Comparison of ENCODE assay signal across 8 mouse cellular contexts in the genomic region with DNA sequence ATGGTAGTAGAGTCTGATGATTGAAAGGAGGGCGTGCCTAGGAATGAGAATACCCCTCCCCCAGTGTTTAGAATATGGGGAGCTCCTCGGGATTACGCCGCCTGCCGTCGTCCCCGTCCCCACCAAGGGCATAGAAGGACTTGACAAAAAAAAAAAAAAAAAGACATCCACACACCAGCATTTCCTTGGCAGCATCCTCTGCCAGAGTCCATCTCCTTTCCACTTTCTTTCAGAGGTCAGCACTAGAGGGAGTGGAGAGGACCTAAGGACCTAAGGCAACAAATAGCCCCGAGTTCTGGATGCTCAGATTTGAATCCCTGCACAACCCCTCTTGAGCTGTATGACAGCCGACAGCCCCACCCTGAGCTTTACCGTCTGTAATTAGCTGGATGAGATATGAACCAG. TPM values are rescaled to one million over a fixed set of nuclear protein-coding genes. Genes with fewer than 3 reads are reported as not detected.
DNase-seq lines count a peak whose midpoint lies in the region; ATAC-seq and TF ChIP-seq lines count a peak whose summit lies in the region.

No protein-coding gene starts in this region.

- TF ChIP-seq POLR2A in heart, adult 2 months (IDR thresholded peaks at IDR 0.05; ENCODE audit: insufficient read depth, low read depth, low read length), result no peak

- H3K79me2 ChIP-seq in heart, adult 2 months (replicated peaks; ENCODE audit: control insufficient read depth, insufficient read depth, low read length), result peaks cover 5% of the 10 kb centered on the region; the same call in 1 of the 2 replicates

- no peaks in the 10 kb centered on the region for H3K9me3 ChIP-seq in embryonic facial prominence, embryonic 10.5 days
- no peaks in the 10 kb centered on the region for H3K9me3 ChIP-seq in kidney, embryonic 16.5 days (ENCODE audit: low read length)
- H3K9me3 ChIP-seq in midbrain, embryonic 16.5 days (replicated peaks; ENCODE audit: control insufficient read depth, low read length, poor library complexity, severe bottlenecking), result no peaks in the 10 kb centered on the region

- peak; percentile 29; the same call in 1 of the 2 replicates for TF ChIP-seq CTCF in heart, adult 2 months (IDR thresholded peaks at IDR 0.05)

- peaks cover 4% of the 10 kb centered on the region for H3K36me3 ChIP-seq in heart, adult 2 months (ENCODE audit: control insufficient read depth, insufficient read depth, low read length)
- H3K36me3 ChIP-seq in embryonic facial prominence, embryonic 10.5 days (replicated peaks), result 0 out of 2 replicates have a peak, but pooled peaks cover 2% of the 10 kb centered on the region
- H3K36me3 ChIP-seq in kidney, embryonic 16.5 days (ENCODE audit: insufficient read depth, low read length), result no peaks in the 10 kb centered on the region
- H3K36me3 ChIP-seq in midbrain, embryonic 16.5 days (ENCODE audit: control insufficient read depth, insufficient read depth, low read length), result no peaks in the 10 kb centered on the region

- H3K9ac ChIP-seq in heart, adult 2 months (ENCODE audit: low read depth, low read length), result no peak overlapping the region
- no peak overlapping the region for H3K9ac ChIP-seq in kidney, embryonic 16.5 days (replicated peaks; ENCODE audit: low read length)
- no peak overlapping the region; the same call in 1 of the 2 replicates for H3K9ac ChIP-seq in midbrain, embryonic 16.5 days (ENCODE audit: low read depth, low read length)

- peak overlapping the region; percentile 93 for H3K4me2 ChIP-seq in kidney, embryonic 16.5 days (replicated peaks; ENCODE audit: low read depth, low read length)
- H3K4me2 ChIP-seq in midbrain, embryonic 16.5 days (ENCODE audit: low read length), result peak overlapping the region; percentile 97; the same call in 1 of the 2 replicates

- no peak for TF ChIP-seq EP300 in heart, adult 2 months (IDR thresholded peaks at IDR 0.05; ENCODE audit: insufficient read depth, low read depth, low read length)

- no peak overlapping the region for H3K4me3 ChIP-seq in heart, adult 2 months
- H3K4me3 ChIP-seq in embryonic facial prominence, embryonic 10.5 days, result peak overlapping the region; percentile 84; the same call in 1 of the 2 replicates
- peak overlapping the region; percentile 99; the same call in 1 of the 2 replicates for H3K4me3 ChIP-seq in kidney, embryonic 16.5 days (ENCODE audit: low read length)
- no peak overlapping the region for H3K4me3 ChIP-seq in midbrain, embryonic 16.5 days (ENCODE audit: low read depth, low read length)

- peaks cover 16% of the 10 kb centered on the region for H3K4me1 ChIP-seq in heart, adult 2 months (ENCODE audit: control insufficient read depth, insufficient read depth, low read length)
- H3K4me1 ChIP-seq in embryonic facial prominence, embryonic 10.5 days, result peaks cover 55% of the 10 kb centered on the region
- peaks cover 45% of the 10 kb centered on the region for H3K4me1 ChIP-seq in kidney, embryonic 16.5 days (ENCODE audit: insufficient read depth, low read length)
- H3K4me1 ChIP-seq in midbrain, embryonic 16.5 days (ENCODE audit: control insufficient read depth, insufficient read depth, low read length), result peaks cover 36% of the 10 kb centered on the region

- WGBS in heart, adult 2 months, result 6% methylated on average over 10 of the region's 10 CpGs
- WGBS in embryonic facial prominence, embryonic 10.5 days, result 1% methylated on average over 10 of the region's 10 CpGs
- WGBS in kidney, embryonic 16.5 days, result 11% methylated on average over 10 of the region's 10 CpGs
- 8% methylated on average over 10 of the region's 10 CpGs for WGBS in midbrain, embryonic 16.5 days

- intact Hi-C loops in heart, adult 2 months (cut with DNase I), result loop anchor here (1.0 kb wide), 1 partner anchor 10 kb away; no protein-coding TSS in a partner anchor
- intact Hi-C loops in heart, postnatal 14 days (cut with DNase I), result no loop called here

- ATAC-seq in kidney, embryonic 16.5 days (ENCODE audit: low FRiP score, low TSS enrichment), result no peak
- no peak for ATAC-seq in midbrain, embryonic 16.5 days
- ATAC-seq in megakaryocyte, adult 5-6 weeks (ENCODE audit: poor library complexity, severe bottlenecking), result no peak

- peak overlapping the region; percentile 98 for H3K27ac ChIP-seq in heart, adult 2 months
- H3K27ac ChIP-seq in embryonic facial prominence, embryonic 10.5 days (replicated peaks), result peak overlapping the region; percentile 97
- peak overlapping the region; percentile 98 for H3K27ac ChIP-seq in kidney, embryonic 16.5 days (ENCODE audit: low read length)
- peak overlapping the region; percentile 39; the same call in 1 of the 2 replicates for H3K27ac ChIP-seq in midbrain, embryonic 16.5 days (ENCODE audit: low read length)

- H3K27me3 ChIP-seq in heart, adult 2 months (ENCODE audit: control insufficient read depth, insufficient read depth, low read length), result no peaks in the 10 kb centered on the region
- H3K27me3 ChIP-seq in embryonic facial prominence, embryonic 10.5 days (replicated peaks; ENCODE audit: low read depth, poor library complexity, severe bottlenecking), result no peaks in the 10 kb centered on the region
- no peaks in the 10 kb centered on the region for H3K27me3 ChIP-seq in kidney, embryonic 16.5 days (ENCODE audit: insufficient read depth, low read length)
- H3K27me3 ChIP-seq in midbrain, embryonic 16.5 days (ENCODE audit: control insufficient read depth, insufficient read depth, low read depth, low read length), result no peaks in the 10 kb centered on the region

- DNase-seq in heart, adult 2 months, result no peak
- DNase-seq in heart, postnatal 14 days, result no peak
- DNase-seq in embryonic facial prominence, embryonic 10.5 days (ENCODE audit: low spot score), result no peak
- no peak for DNase-seq in right cerebral cortex, postnatal 25 days
- DNase-seq in right cerebral cortex, adult 2 months (ENCODE audit: low spot score in 2 of 2), result no peak

RNA-seq across cellular contexts. Expression of a gene that starts 1.6 kb away (rescaled TPM):
- total RNA-seq in heart, adult 2 months (2021), result 10 to 100 TPM; 39.2 to 46.3 TPM
- polyA plus RNA-seq in heart, adult 2 months (2012; rRNA removed), result 94.1 and 96.3 TPM in 2 replicates
- 10 to 100 TPM; 54.4 to 61.0 TPM for total RNA-seq in heart, postnatal 14 days (2021)
- polyA plus RNA-seq in embryonic facial prominence, embryonic 10.5 days (2016; fragmentation: Nextera tagmentation; extraction: Ambion mirVana), result 95.0 and 97.8 TPM in 2 replicates
- 57.0 and 88.2 TPM in 2 replicates for polyA plus RNA-seq in kidney, embryonic 16.5 days (2015; fragmentation: Nextera tagmentation; extraction: Ambion mirVana)
- polyA plus RNA-seq in midbrain, embryonic 16.5 days (2015; fragmentation: Nextera tagmentation; extraction: Ambion mirVana), result 88.1 and 107 TPM in 2 replicates
- 48.8 and 54.5 TPM in 2 replicates for total RNA-seq in megakaryocyte, adult 5-6 weeks (2015)
- 60.2 and 60.8 TPM in 2 replicates for total RNA-seq in megakaryocyte, adult 5-6 weeks (2017)

RNA-seq across cellular contexts. Expression of a gene that starts 1.9 kb away (rescaled TPM):
- 10 to 100 TPM; 15.0 to 18.3 TPM for total RNA-seq in heart, adult 2 months (2021)
- polyA plus RNA-seq in heart, adult 2 months (2012; rRNA removed), result 11.7 and 15.4 TPM in 2 replicates
- 10 to 100 TPM; 13.8 to 14.1 TPM for total RNA-seq in heart, postnatal 14 days (2021)
- polyA plus RNA-seq in embryonic facial prominence, embryonic 10.5 days (2016; fragmentation: Nextera tagmentation; extraction: Ambion mirVana), result 55.2 and 65.1 TPM in 2 replicates
- 34.2 and 36.2 TPM in 2 replicates for polyA plus RNA-seq in kidney, embryonic 16.5 days (2015; fragmentation: Nextera tagmentation; extraction: Ambion mirVana)
- polyA plus RNA-seq in midbrain, embryonic 16.5 days (2015; fragmentation: Nextera tagmentation; extraction: Ambion mirVana), result 19.9 and 20.0 TPM in 2 replicates
- total RNA-seq in megakaryocyte, adult 5-6 weeks (2015), result 14.1 and 30.8 TPM in 2 replicates
- 8.6 and 11.5 TPM in 2 replicates for total RNA-seq in megakaryocyte, adult 5-6 weeks (2017)

RNA-seq across cellular contexts. Expression of a gene that starts 29.0 kb away (rescaled TPM):
- total RNA-seq in heart, adult 2 months (2021), result 10 to 100 TPM; 19.1 to 21.1 TPM
- 6.5 and 7.8 TPM in 2 replicates for polyA plus RNA-seq in heart, adult 2 months (2012; rRNA removed)
- 10 to 100 TPM; 16.4 to 17.2 TPM for total RNA-seq in heart, postnatal 14 days (2021)
- polyA plus RNA-seq in embryonic facial prominence, embryonic 10.5 days (2016; fragmentation: Nextera tagmentation; extraction: Ambion mirVana), result 161 and 167 TPM in 2 replicates
- 85.7 and 93.2 TPM in 2 replicates for polyA plus RNA-seq in kidney, embryonic 16.5 days (2015; fragmentation: Nextera tagmentation; extraction: Ambion mirVana)
- 64.4 and 65.7 TPM in 2 replicates for polyA plus RNA-seq in midbrain, embryonic 16.5 days (2015; fragmentation: Nextera tagmentation; extraction: Ambion mirVana)
- total RNA-seq in megakaryocyte, adult 5-6 weeks (2015), result 16.4 and 19.7 TPM in 2 replicates
- 36.8 and 47.6 TPM in 2 replicates for total RNA-seq in megakaryocyte, adult 5-6 weeks (2017)

RNA-seq across cellular contexts. Expression of a gene that starts 43.3 kb away (rescaled TPM):
- total RNA-seq in heart, adult 2 months (2021), result 1 to 10 TPM; 5.2 to 5.6 TPM
- polyA plus RNA-seq in heart, adult 2 months (2012; rRNA removed), result 3.6 and 4.0 TPM in 2 replicates
- 1 to 10 TPM; 6.3 to 6.5 TPM for total RNA-seq in heart, postnatal 14 days (2021)
- polyA plus RNA-seq in embryonic facial prominence, embryonic 10.5 days (2016; fragmentation: Nextera tagmentation; extraction: Ambion mirVana), result 4.4 and 5.0 TPM in 2 replicates
- polyA plus RNA-seq in kidney, embryonic 16.5 days (2015; fragmentation: Nextera tagmentation; extraction: Ambion mirVana), result 9.8 and 10.5 TPM in 2 replicates
- 4.0 and 5.7 TPM in 2 replicates for polyA plus RNA-seq in midbrain, embryonic 16.5 days (2015; fragmentation: Nextera tagmentation; extraction: Ambion mirVana)
- total RNA-seq in megakaryocyte, adult 5-6 weeks (2015), result 1.2 and 1.7 TPM in 2 replicates
- total RNA-seq in megakaryocyte, adult 5-6 weeks (2017), result 6.6 and 6.8 TPM in 2 replicates

RNA-seq across cellular contexts. Expression of a gene that starts 48.3 kb away (rescaled TPM):
- 10 to 100 TPM; 13.9 to 14.6 TPM for total RNA-seq in heart, adult 2 months (2021)
- 14.2 and 21.6 TPM in 2 replicates for polyA plus RNA-seq in heart, adult 2 months (2012; rRNA removed)
- total RNA-seq in heart, postnatal 14 days (2021), result 10 to 100 TPM; 12.9 to 16.5 TPM
- polyA plus RNA-seq in embryonic facial prominence, embryonic 10.5 days (2016; fragmentation: Nextera tagmentation; extraction: Ambion mirVana), result 18.4 and 19.1 TPM in 2 replicates
- 20.9 and 21.9 TPM in 2 replicates for polyA plus RNA-seq in kidney, embryonic 16.5 days (2015; fragmentation: Nextera tagmentation; extraction: Ambion mirVana)
- polyA plus RNA-seq in midbrain, embryonic 16.5 days (2015; fragmentation: Nextera tagmentation; extraction: Ambion mirVana), result 23.4 and 25.6 TPM in 2 replicates
- 12.8 and 15.6 TPM in 2 replicates for total RNA-seq in megakaryocyte, adult 5-6 weeks (2015)
- 6.6 and 8.5 TPM in 2 replicates for total RNA-seq in megakaryocyte, adult 5-6 weeks (2017)

Comparison
In these comparisons a context has a peak if more than half of its experiments do, and no peak if none do; other contexts are left out.
1. H3K27ac ChIP-seq: peak in every context shown above with its lines; median percentile 98 in heart, adult 2 months; 98 in kidney, embryonic 16.5 days; 97 in embryonic facial prominence, embryonic 10.5 days; 39 in midbrain, embryonic 16.5 days.
2. H3K4me3 ChIP-seq: peak in embryonic facial prominence, embryonic 10.5 days (single experiment) and kidney, embryonic 16.5 days (single experiment); none in heart, adult 2 months (single experiment) and midbrain, embryonic 16.5 days (single experiment).